Mouse (Mus musculus): Measurements from ENCODE around the gene 1700025G04Rik. TPM values are rescaled to one million over a fixed set of nuclear protein-coding genes. Genes with fewer than 3 reads are reported as not detected.
A peak's percentile ranks its signal among the peaks of the same experiment; 100 is the strongest.

Gene 1700025G04Rik
- total RNA-seq, 4 experiments from 2014 or later = 60.3 to 79.3 (median 67.0) TPM

DNA sequence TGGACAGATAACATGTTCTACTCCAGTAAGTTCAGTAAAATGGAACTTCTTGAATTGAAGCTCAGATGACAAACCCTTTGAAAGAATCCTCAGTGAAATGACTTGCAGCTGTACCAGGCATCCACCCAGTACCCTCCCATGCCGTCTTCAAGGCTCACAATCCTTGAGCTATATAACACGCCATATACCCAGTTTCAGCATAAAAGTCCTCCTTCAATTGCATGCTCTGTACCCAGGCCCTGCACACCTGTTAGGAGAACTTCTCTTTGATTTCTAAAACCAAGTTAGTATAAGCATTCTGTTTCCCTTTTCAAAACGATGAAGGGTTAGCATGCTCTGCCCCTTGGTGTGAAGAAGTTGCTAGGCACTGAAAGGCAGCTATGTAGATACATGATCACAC, 56.2 kb downstream of the 1700025G04Rik start:
- no peak for DNase-seq (ENCODE audit: low spot score in 2 of 2)

DNA sequence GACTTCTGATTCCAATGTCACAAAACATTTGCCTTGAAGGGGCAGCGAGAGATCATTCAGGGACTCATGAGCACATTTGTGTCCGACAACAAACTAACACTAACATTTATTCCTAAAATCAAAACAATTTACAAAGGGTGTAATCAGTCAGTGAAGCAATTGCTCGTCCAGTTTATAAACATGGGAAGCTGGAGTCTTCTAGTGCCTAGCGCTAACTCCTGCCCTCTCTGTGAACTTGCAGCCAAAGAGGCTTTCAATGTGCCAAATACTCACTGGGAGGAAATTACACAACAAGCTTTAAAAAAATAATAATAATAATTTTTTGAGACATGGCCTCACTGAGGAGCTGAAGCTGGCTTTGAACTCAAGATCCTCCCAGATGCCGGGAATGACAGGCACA, 57.8 kb downstream of the 1700025G04Rik start:
- no peak for DNase-seq (ENCODE audit: low spot score in 2 of 2)

DNA sequence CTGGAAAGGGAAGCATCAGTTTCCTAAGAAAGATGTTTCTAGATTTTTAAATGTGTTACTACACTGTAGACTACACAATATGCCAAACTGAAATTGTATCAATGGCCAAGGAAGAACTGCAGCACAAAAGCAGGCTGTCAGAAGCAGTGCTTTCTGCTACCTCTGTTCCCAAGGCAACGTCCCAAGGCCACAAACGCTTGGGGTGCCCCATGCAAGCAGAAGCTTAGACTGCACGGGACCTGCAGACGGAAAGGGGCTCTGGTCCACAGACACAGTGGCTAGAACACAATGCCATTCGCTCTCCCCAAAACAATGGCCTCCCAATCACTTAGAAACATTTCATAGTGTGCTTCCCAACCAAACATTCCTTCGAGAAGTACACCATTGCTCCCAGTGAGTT, 59.4 kb downstream of the 1700025G04Rik start:
- DNase-seq (ENCODE audit: low spot score in 2 of 2) = no peak

DNA sequence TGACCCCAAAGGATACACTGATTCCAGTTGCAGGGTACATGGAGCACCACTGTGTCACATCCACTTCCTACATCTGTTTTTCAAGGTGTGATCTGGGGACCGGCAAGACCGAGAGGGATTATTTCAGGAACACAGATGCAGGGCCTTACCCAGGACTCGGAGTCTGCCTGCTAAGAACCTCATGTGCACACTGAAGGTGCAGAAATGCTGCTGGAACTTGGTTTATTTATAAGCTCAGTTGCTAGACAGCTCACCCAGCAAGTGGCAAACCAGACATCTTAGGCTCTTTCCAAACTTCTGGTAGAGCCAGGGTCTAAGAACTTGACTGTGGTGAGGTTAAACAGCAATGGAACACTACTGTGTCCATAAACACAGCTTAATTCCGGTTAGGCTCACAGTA, 61.2 kb downstream of the 1700025G04Rik start:
- DNase-seq (ENCODE audit: low spot score in 2 of 2) = no peak

DNA sequence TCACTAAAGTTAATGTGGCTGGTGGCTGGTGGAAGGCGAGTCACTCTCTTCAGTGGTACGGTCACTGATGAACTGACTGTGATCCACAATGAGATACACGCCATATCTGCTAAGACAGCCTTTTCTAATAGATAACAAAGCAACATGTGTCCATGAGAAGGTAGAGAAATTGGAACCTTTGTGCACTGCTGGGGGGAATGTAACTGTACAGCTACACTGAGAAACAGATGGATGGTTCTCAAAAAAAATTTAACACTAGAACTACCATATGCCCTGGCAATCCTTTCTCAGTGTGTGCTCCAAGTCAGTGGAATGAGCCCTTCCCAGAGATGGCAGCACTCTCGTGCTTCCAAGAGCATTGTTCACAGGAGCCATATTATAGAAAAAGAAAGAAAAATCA, 63.2 kb downstream of the 1700025G04Rik start:
- DNase-seq (ENCODE audit: low spot score in 2 of 2) = no peak

DNA sequence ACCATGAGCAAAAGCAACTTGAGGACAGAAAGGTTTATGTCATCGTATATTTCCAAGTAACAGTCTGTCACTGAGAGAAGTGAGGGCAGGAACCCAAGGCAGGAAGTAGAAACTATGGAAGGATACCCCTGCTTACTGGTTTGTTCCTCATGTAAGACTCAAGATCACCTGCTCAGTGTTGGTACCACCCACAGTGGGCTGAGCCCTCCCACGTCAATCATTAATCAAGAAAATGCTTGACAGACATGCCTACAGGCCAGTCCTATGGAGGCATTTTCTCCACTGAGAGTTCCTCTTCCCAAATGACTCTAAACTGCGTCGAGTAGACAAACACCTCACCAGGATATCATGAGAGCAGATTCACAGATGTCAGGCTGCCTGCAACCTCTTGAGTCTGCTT, 64.6 kb downstream of the 1700025G04Rik start:
- DNase-seq (ENCODE audit: low spot score in 2 of 2) = no peak

DNA sequence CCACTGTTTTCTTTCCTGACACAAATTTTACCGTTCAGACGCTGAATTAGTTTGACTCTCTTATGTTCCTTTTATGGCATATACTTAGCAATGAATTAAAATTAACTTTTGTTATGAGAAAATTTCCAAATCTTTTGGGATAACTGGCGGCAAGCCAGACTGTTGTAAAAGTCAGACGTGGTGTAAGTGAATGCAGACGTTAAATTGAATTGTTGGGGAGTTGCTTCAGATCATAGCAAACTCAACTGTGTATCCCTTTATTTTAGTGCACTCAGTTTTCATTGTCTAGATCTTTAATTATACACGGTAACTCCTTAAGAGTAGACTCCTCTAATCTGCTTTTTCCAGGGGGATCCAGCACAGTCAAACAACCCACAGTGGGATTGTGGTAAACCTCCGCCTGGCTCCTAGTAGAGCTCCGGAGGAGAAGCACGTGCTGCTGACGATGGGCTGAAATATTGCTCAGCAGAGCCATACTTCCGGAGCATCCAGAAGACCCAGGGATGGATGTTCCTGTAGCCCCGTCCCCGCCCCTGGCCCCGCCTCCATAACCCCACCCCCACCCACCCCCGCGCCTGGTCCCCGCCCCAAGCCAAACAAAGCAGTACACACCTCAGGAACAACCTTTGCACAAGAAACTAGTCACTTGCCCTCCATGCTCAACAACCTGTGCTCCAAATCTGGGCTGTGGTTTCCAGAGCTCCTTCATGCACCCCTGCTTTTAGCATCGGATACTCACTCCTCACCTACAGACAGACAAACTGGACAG, 65.7 kb downstream of the 1700025G04Rik start:
- no peak for DNase-seq (ENCODE audit: low spot score in 2 of 2)

DNA sequence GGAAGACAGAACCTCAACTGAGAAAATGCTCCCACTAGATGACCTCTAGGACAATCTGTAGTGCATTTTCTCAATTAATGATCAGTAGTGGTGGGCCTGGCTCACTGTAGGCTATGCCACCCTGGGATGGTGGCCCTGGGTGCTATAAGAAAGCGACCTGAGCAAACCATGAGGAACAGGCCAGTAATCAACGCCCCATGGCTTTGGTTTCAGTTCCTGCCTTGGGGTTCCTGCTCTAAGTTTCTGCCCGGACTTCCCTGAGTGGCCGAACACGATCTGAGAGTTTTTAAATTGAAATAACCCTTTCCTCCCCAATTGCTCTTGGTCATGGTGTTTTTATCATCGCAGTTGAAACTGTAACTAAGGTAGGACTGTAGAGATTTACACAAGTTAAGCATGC, 69.1 kb downstream of the 1700025G04Rik start:
- no peak for DNase-seq (ENCODE audit: low spot score in 2 of 2)

DNA sequence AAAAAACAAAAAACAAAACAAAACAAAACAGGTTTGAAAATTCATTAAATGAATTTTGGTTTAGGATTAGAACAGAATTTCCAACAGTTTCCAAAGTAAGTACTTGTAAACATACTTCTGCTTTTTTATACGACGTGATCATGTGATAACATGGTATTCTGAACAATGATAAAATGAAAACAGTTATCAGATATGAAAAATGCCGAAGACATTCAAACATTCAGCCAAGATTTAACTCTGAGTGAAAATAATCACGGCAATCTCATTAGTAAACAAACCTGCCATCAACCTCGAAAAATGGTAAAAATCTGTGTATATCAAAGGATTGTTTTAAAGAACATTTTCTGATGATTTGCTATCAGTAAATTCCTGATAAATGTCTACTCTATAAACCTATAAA, 69.9 kb downstream of the 1700025G04Rik start:
- no peak for DNase-seq (ENCODE audit: low spot score in 2 of 2)

DNA sequence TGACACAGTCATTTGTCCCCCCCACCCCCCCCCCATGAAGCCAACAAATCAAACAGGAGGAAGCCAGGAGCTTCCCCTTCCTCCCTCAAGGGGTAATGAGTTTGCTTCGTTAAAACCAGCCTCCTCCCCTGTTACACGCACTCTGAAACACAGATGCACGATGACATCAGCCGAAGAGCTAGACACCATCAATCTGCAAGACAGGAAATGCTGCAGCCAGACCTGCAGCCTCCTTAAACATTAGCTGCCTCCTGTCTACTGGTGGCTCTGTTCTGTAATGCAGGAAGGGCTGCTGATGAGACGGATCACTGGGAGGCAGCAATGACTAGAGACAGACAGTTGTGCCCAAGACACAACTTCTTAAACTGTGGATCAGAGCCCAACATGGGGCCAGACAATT, 70.7 kb downstream of the 1700025G04Rik start:
- no peak for DNase-seq (ENCODE audit: low spot score in 2 of 2)

DNA sequence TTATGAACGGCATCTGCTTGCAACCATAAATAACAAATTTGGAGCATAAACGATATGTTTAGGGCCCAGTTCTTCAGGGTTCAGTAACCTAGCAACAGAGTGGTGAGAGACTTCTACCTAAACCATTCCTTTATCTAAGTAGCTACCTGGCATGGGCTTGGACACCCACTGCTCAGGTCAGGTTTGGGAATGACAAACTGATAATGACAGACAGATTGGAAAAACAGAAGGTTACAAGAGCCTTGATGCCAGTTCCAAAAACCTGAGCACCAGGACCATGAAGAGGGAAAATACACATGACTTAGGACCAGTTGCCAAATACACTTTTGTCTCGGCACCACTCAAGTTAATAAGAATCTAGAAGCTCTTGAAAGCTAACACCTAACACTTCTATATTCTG, 71.6 kb downstream of the 1700025G04Rik start:
- DNase-seq (ENCODE audit: low spot score in 2 of 2) = no peak

DNA sequence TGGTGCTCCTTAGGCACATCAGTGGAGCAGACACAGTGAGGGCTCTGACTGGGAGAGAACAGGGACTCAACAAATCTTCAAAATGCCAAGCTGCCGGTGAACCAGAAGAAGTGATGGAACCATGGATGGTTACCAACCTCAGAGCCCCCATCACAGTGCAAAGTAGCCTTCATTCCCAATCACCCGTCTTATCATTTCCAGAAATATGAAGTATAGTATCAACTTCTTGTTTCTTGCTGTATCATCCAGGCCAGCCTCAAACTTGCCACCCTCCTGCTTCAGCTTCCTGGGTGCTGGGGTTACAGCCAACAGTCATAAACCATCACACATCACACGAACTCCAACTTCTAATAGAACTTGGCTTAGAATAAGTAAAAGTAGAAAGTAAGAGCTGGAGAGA, 73.3 kb downstream of the 1700025G04Rik start:
- no peak for DNase-seq (ENCODE audit: low spot score in 2 of 2)

DNA sequence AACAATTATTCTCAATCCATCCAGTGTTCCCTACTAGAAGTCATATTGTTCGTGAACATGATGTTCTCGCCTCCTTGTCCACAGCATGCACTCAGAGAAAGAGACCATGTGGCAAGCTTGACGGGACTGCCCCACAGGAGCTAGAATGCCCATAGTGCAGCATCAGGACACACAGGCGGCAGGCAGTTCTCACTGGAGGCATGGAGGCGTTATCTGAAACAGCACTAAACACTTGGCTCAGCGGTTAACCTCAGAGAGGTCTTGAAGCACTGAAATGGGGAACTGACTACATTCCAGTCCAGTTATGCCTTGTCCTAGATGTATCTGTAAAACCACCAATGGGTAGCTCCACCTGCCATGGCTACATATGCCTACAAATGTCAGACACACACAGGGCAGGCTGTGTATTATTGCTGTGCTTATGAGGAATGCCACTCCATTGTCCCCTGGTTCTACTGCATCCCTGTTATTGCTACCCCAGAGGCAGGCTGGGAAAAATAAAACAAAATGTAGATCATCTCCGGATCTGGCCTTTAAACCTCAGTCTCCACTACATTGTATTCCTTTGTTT, 74.3 kb downstream of the 1700025G04Rik start:
- DNase-seq (ENCODE audit: low spot score in 2 of 2) = no peak

DNA sequence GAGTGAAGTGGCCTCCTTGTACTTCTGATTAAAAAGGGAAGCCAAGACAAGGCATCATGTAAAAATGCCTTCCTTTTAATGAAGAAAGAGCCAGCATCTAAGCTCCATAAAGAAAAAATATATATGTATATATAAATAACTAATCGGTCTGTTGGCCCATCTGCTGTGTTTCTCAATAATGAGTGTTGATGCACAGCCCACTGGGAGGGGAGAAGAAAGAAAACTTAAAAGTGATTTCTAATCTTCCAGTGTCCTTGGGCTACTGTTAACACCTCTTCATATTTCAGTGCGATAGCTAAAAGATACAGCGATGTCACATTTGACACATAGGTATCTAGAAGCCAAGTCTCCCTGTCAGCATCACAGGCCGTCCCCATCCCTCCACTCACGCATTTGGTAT, 78.2 kb downstream of the 1700025G04Rik start:
- no peak for DNase-seq (ENCODE audit: low spot score in 2 of 2)

DNA sequence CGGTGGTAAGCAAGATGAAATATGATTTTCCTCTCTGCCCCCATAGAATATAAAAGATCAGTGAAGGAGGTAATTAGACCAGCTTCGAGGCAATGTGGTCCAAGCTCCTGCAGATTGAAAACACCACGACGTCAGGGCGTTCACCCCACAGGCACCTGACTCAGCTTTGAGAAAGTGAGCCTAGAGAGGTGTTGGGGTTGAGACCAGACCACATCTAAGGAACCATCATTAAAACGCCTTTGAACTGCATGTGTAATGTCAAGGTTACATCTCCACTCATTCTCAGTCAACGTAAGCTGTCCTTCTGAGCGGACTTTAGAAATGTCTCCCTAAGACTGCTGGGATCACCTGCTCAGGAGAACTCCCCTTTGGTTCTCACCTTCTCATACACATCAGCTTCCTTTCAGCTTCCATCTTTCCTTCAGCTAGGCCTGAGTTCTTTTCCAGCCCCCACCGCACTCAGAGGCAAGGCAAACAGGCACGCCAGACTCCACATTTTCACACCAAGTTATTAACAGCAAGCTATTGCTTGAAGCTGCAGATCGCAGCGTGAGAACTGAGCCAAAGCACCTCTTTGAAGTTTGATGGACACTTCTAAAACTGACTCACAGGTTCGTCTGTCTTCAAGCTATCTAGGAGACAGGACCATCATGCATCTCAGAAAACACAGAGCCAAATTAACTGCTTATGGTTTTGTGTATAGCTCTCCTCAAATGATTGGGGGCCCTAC, 79.5 kb downstream of the 1700025G04Rik start:
- no peak for DNase-seq (ENCODE audit: low spot score in 2 of 2)

DNA sequence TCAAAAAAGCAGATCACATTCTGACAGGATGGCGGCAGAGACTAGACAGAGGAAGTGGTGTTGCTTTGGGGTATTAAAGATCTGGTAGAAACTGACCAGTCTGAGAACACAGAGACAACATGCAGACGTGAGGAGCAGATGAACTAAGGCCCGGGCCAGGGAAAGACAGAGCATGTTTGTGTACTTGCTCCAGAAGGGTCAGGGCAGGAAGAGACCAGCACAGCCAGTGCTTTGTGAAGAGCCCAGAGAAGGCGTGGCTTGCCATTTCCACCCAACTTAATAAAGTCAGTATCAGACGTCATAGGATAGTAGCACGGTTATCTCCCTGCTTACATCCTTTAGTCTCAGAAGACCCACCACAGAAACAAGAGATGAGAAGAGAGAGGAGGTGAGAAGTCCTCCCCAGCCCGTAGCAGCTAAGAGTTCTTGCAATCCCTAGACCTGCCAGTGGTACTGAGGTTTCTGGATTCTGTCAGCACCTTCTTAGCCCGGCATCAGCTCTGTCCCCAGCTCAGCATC, 81.4 kb downstream of the 1700025G04Rik start:
- DNase-seq (ENCODE audit: low spot score in 2 of 2) = peak; percentile 45 to 54

DNA sequence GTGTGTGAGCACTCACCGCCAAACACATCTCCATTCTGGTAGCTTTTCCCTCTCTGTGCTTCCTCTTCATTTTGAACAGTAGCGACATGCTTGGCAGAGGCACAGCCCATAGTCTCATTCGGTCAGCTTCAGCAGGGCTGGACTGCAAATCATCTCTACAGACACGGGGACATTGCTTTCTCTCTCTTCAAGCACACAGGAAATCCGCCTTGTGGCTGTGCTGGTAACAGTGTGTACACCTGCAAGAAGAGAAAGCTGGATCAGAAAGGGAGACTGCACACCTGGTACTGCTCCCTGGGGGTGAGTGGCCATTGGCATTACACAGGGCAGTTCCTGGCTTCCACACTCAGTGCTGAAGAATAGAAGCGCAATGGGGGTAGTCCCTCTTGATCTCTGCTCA, 83.4 kb downstream of the 1700025G04Rik start:
- DNase-seq (ENCODE audit: low spot score in 2 of 2) = no peak

DNA sequence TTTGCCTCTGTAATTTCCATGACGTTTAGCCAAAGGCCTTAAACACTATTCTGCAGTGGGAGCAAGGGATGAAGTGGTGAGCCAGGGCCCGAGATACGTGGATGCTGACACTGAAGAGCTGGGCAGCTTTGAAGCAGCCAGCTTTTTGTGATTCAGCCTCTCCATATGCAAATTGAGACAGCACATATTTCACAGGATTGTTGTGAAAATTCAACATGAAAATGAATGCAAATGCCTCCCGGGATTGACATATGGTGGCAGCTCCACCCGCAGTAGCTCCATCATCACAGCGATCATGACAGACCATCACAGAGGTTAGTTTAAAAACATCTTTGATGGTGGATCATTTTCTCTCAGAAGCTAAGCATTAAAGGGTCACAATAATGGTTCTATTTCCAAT, 85.4 kb downstream of the 1700025G04Rik start:
- no peak for DNase-seq (ENCODE audit: low spot score in 2 of 2)

DNA sequence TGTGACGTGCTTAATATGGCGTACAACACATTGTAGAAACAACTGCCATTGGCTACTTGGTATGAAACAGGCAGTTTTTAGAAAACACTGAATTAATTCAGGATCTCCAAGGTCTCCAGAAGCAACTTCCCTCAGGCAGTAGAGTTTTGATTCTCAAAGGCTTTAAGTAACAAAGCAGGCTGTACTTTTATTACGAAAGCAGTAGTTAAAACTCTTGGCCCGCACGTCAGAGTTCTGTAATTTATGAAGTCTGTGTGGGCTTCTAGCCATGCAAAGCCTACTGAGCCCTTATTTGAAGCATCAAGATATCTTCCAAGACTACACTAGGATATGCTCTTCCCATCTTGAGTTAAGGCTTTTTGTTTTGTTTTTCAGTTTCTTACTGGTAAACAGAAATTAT, 89.5 kb downstream of the 1700025G04Rik start:
- no peak for DNase-seq (ENCODE audit: low spot score in 2 of 2)

DNA sequence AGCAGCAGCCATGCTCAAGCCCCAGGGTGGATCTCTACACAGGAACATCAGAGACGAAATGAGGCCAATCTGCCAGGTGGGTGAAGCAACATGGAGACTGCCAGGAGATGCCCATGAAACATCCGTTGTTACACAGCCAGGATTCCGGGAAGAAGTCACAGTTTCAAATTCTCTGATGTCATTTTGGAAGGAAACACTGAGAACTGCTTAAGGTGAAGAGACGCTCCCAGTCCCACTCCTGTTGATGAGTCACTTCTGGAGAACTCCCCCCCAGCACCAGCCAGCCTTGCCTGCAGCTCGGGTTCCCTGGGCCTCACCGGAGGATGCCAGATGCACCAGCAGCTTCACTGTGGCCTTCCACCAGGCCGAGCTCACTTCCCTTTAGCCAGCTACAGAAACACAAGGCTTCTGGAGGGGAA, 90.5 kb downstream of the 1700025G04Rik start:
- DNase-seq (ENCODE audit: low spot score in 2 of 2) = peak; percentile 13 to 39

DNA sequence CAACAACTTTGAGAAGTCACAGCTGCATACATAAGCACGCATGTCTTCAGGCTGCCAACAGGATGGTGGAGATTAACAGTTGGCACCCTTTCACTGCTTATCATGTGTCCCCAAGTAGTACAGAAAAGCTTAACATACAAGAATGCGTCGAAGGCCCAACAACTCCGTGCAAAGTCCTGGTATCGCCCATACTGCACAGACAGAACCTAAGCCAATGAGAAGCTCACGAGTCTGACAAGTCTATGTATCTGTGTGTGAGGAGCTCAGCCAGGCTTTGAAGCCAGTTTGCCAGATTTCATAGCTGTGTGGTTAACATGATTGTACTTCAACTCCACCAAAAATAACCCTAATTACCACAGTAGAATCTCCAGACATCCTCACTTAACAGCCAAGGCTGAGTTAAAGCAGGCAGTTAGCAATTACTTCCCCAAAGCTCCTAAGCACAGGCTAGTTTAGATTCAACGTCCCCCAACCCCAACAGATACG, 91.2 kb downstream of the 1700025G04Rik start:
- no peak for DNase-seq (ENCODE audit: low spot score in 2 of 2)

DNA sequence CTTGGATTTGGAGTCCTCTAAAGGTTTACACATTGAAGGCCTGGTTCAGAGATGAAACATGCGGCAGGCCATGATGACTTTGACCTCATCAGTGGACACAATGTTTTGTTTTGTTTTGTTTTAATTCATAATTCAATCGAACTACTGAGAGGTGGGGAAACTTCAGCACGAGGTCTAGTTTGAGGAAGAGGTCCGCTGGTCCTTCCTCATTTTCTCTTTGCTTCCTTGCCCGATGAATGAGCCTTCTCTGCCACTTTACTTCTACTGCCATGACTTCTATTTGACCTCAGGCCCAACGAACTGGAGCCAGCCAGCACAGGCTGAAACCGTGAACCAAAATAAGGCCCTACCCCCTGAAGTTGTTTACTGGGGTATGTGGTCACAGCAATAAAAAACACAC, 92.3 kb downstream of the 1700025G04Rik start:
- no peak for DNase-seq (ENCODE audit: low spot score in 2 of 2)

All from layer of hippocampus, adult 8-10 months (tissue).